Mouse (Mus musculus) neural tube, embryonic 11.5 days (tissue): ENCODE measurements at regions not wholly inside any gene's neighbourhood (a gene's known extent, or its start where the extent isn't known, plus 50 kb on each side); places are given as distances from the start of the nearest gene placed in this dataset.
"Not testable (repeated sequence)": the region's sequence is repeated elsewhere in the genome, so short reads cannot be mapped to it uniquely, and the experiment has no call there.

Experiments
- ATAC-seq: fragments of 200-750 bp; cut with Nextera tagmentation; 2 replicates; pipeline ENCODE4 v1.8.0; 2017; ENCODE audit warnings: moderate number of reproducible peaks, mild to moderate bottlenecking, moderate TSS enrichment, moderate library complexity; ENCODE audit not compliant: insufficient read depth, low FRiP score, low TSS enrichment
- DNase-seq: peaks from one replicate; pipeline ENCODE4 v3.0.0-alpha.2; 2015; ENCODE audit warnings: low spot score
- H3K27ac ChIP-seq: fragments of 300-500 bp; sonication (generic); 2 replicates; pipeline ENCODE4 v1.5.1; 2014; ENCODE audit warnings: low read depth, mild to moderate bottlenecking, low read length
- H3K27me3 ChIP-seq: fragments of 300-500 bp; sonication (generic); 2 replicates; pipeline ENCODE4 v1.6.1; 2014; ENCODE audit warnings: mild to moderate bottlenecking, low read length, mixed read lengths; ENCODE audit not compliant: control insufficient read depth, insufficient read depth
- H3K36me3 ChIP-seq: fragments of 300-500 bp; sonication (generic); 2 replicates; pipeline ENCODE4 v1.6.1; 2014; ENCODE audit warnings: mild to moderate bottlenecking, low read length, moderate library complexity, mixed read lengths; ENCODE audit not compliant: control insufficient read depth, insufficient read depth
- H3K4me1 ChIP-seq: fragments of 300-500 bp; sonication (generic); 2 replicates; pipeline ENCODE4 v1.6.1; 2014; ENCODE audit warnings: low read length, mixed read lengths; ENCODE audit not compliant: control insufficient read depth, insufficient read depth
- H3K4me2 ChIP-seq: fragments of 300-500 bp; sonication (generic); 2 replicates; pipeline ENCODE4 v1.6.1; 2014; ENCODE audit warnings: low read depth, mild to moderate bottlenecking, moderate library complexity
- H3K4me3 ChIP-seq: fragments of 300-500 bp; sonication (generic); 2 replicates; pipeline ENCODE4 v1.5.1; 2014; ENCODE audit warnings: low read depth, low read length
- H3K9ac ChIP-seq: fragments of 300-500 bp; sonication (generic); 2 replicates; pipeline ENCODE4 v1.6.1; 2014; ENCODE audit warnings: mild to moderate bottlenecking, low read length
- H3K9me3 ChIP-seq: fragments of 300-500 bp; sonication (generic); 2 replicates; pipeline ENCODE4 v1.6.1; 2016; ENCODE audit warnings: low read length; ENCODE audit not compliant: control insufficient read depth
- WGBS: fragments of 180-500 bp; shearing (Covaris S2); extraction: QIAGEN DNeasy Blood & Tissue Kit; methylation state at CpG from one replicate; pipeline ENCODE4 v1.1.7; 2014; 5-methylcytosine and 5-hydroxymethylcytosine counted together

DNA sequence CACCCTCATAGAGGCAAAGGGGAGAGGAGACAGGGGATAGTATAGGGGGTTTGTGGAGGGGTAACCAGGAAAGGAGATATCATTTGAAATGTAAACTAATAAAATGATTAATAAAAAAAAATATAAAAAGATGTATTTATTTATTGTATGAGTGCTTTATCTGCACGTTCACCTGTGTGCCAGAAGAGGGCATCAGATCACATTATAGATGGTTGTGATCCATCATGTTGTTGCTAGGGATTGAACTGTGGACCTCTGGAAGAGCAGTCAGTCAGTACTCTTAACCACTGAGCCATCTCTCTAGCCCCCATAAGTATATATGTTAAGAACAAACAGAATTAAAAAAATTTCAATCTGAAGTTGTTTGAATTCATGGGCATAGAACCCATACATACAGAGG, 69.4 kb upstream of the Max start:
- no peak for DNase-seq
- Histone ChIP-seq H3K27ac (no peak overlapping the region), H3K27me3 (no peaks in the 10 kb centered on the region), H3K36me3 (no peaks in the 10 kb centered on the region), H3K4me2 (no peak overlapping the region), H3K9ac (no peak overlapping the region), H3K4me3 (no peak overlapping the region), H3K9me3 (no peaks in the 10 kb centered on the region), H3K4me1 (no peaks in the 10 kb centered on the region)
- no peak for ATAC-seq
- WGBS: 78% methylated on average over 1 of the region's 1 CpGs

DNA sequence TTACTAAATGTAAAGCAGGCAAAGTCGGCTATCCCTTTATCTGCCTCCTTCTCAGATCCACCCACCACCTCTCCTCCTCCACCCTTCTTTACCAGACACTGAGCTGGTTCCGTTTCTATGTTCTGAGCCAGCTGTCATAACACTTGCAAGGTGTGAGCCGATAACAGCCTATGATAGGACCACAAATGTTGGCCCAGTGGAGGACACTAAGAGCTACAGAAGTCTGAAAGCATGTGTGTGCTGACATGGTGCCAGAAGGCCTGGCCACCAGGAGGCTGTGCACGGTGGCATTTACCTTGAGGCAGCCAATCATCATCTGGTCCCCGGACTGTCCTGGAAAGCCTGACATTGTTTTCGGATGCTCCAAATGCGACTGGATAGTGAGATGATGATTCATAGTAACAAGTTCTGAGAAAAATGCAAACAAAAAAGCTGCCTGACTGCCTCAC, 63.5 kb upstream of the Max start:
- no peak overlapping the region for H3K27ac ChIP-seq
- no peak overlapping the region for H3K9ac ChIP-seq
- H3K9me3 ChIP-seq: no peaks in the 10 kb centered on the region
- no peaks in the 10 kb centered on the region for H3K4me1 ChIP-seq
- no peak overlapping the region for H3K4me2 ChIP-seq
- no peak overlapping the region for H3K4me3 ChIP-seq
- DNase-seq (no peak), ATAC-seq (no peak)
- no peaks in the 10 kb centered on the region for H3K36me3 ChIP-seq
- WGBS: 75% methylated on average over 7 of the region's 7 CpGs
- no peaks in the 10 kb centered on the region for H3K27me3 ChIP-seq

DNA sequence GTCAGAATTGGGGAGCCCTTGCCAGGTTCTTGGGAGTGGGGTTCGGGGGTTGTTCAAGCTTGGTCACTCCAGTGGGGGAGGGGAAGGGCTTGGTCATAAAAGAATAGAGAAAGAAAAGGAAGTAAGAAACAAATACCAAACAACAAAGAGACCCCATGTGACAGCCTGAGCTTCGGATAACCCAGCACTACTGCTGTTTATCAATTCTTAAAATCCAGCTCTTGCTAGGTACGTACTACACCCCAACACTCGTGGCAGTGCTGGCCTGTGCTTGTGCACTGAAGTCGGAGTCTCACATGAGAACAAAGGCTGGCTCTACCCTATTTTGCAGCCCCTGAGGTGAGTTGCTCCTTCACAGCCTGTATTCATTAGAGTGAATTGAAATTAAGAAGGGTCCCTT, 60.5 kb upstream of the Max start:
- H3K4me3 ChIP-seq: no peak overlapping the region
- H3K4me1 ChIP-seq: no peaks in the 10 kb centered on the region
- H3K27me3 ChIP-seq: no peaks in the 10 kb centered on the region
- DNase-seq (no peak), ATAC-seq (no peak)
- no peak overlapping the region for H3K27ac ChIP-seq
- H3K4me2 ChIP-seq: no peak overlapping the region
- no peaks in the 10 kb centered on the region for H3K9me3 ChIP-seq
- WGBS: 50% methylated on average over 5 of the region's 5 CpGs
- H3K9ac ChIP-seq: no peak overlapping the region
- no peaks in the 10 kb centered on the region for H3K36me3 ChIP-seq

DNA sequence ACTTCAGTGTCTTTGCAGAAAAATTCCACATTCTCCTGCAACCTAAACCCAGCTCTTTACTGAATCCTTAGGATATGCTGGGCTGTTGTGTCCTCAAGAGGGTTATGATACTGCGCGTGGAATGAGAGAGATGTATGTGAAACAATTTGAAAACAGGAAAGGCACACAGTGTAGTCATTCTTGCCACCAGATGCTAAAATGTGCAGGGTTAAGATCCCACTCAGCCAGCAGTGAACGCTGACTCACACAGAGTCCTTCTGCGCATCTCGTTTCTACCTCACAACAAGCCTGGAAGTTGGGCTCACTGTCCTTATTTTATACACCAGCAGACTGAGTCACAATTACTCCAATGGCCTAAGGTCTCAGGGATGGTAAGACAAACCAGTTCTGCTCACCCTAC, 59.9 kb upstream of the Max start:
- no peak for ATAC-seq
- no peak overlapping the region for H3K4me3 ChIP-seq
- 82% methylated on average over 5 of the region's 5 CpGs for WGBS
- H3K27me3 ChIP-seq: no peaks in the 10 kb centered on the region
- H3K27ac ChIP-seq: no peak overlapping the region
- H3K9ac ChIP-seq: no peak overlapping the region
- H3K4me2 ChIP-seq: no peak overlapping the region
- H3K4me1 ChIP-seq: no peaks in the 10 kb centered on the region
- H3K9me3 ChIP-seq: no peaks in the 10 kb centered on the region
- no peaks in the 10 kb centered on the region for H3K36me3 ChIP-seq
- DNase-seq: no peak

DNA sequence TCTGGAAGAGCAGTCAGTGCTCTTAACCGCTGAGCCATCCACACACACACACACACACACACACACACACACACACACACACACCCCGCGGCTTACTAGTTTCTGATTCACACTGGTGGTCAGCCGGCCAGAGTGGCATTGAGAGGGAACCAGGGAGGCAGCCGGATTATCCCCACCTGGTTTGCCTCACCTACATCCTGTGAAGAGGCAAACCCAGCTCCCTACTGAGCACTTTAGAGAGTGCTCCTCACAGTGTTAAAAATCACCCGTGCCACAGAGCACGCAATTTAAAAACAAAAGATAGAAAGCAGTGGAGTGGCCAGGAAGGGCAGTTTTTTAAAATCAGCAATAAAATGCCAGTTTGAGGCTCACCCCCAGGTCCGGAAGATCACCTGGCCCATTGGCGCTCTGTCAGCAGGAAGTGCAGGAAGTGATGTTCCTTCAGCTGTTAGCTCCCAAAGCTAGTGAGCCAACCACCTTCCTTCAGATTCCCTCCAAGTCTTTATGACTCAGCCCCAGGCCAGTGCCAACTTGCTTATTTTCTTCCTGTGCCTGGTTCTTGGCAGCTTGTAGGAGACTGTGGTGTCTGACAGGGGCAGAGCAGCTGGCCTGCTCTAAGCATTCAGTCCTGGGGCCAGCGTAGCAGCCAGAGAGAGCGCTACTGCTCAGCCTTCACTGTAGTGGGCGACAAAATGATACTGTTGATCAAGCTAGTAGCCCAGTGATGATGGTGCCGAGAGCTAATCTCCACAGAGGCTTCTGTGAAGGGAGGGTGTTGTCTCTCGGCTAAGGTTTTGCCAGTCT, 57.9 kb upstream of the Max start:
- ATAC-seq (no peak), DNase-seq (no peak)
- H3K4me2 ChIP-seq: no peak overlapping the region
- no peaks in the 10 kb centered on the region for H3K9me3 ChIP-seq
- no peak overlapping the region for H3K4me3 ChIP-seq
- H3K4me1 ChIP-seq: no peaks in the 10 kb centered on the region
- H3K27me3 ChIP-seq: no peaks in the 10 kb centered on the region
- 71% methylated on average over 14 of the region's 14 CpGs for WGBS
- no peaks in the 10 kb centered on the region for H3K36me3 ChIP-seq
- no peak overlapping the region for H3K9ac ChIP-seq
- H3K27ac ChIP-seq: no peak overlapping the region

DNA sequence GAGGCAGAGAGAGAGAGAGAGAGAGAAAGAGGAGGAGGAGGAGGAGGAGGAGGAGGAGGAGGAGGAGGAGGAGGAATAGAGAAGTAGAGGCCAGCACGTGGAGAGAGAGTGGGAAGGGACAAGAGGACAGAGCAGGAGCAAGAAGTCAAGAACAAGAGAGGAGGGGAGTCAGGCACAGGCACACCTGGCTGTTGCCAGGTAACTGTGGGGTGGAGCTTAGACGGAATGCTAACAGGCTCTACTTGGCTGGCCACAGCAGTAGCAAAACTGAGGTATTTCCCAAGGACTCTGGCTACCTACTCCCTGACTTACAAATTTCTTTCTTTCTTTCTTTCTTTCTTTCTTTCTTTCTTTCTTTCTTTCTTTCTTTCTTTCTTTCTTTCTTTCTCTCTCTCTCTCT, 57.1 kb upstream of the Max start:
- H3K36me3 ChIP-seq, H3K27me3 ChIP-seq, DNase-seq, ATAC-seq, H3K27ac ChIP-seq, H3K9me3 ChIP-seq, H3K4me2 ChIP-seq, H3K4me1 ChIP-seq, H3K4me3 ChIP-seq, H3K9ac ChIP-seq: not testable (repeated sequence)
- WGBS: 29% methylated on average over 2 of the region's 2 CpGs

DNA sequence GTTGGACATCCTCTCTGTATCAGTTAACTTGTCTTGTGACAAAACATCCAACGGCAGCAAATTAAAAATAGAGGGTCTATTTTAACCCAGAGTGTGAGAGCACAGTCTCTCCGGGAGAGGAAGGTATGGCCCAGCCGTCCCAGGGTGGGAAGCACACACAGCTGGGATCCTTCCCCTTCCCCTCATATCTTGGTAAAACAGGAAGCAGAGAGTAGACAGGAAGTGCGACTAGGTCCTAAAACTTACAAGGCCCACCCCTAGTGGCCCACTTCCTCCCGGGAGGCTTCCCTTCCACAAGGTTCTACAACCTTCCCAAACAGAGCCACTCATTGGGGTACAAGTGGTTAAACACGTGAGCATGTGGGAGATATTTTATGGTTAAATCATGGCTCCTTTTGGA, 56.4 kb upstream of the Max start:
- ATAC-seq (no peak), DNase-seq (no peak)
- H3K4me1 ChIP-seq: no peaks in the 10 kb centered on the region
- H3K4me2 ChIP-seq: no peak overlapping the region
- H3K9ac ChIP-seq: no peak overlapping the region
- no peaks in the 10 kb centered on the region for H3K27me3 ChIP-seq
- H3K9me3 ChIP-seq: no peaks in the 10 kb centered on the region
- no peak overlapping the region for H3K4me3 ChIP-seq
- 80% methylated on average over 6 of the region's 6 CpGs for WGBS
- no peak overlapping the region for H3K27ac ChIP-seq
- H3K36me3 ChIP-seq: no peaks in the 10 kb centered on the region

DNA sequence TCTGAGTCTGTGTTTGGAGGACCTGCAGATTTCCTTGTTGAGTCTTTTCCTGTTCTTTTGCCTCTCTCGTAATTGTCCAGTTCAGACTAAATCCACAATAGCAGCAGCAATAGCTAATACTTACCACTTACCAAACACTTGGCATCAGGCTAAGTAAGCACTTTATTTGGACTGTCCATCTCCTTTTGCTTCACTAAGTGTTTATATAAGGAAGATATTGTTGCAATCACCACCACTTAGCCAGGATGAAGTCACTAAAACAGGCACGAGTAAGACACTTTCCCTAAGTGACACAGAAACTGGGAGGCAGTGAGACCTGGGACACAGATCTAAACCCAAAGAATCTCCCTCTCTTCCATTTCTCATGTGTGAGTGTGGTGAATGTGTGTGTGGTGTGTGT, 52.9 kb upstream of the Max start:
- WGBS: 92% methylated on average over 2 of the region's 2 CpGs
- Histone ChIP-seq H3K4me3 (no peak overlapping the region), H3K4me1 (no peaks in the 10 kb centered on the region), H3K27me3 (no peaks in the 10 kb centered on the region), H3K9ac (no peak overlapping the region), H3K4me2 (no peak overlapping the region), H3K36me3 (no peaks in the 10 kb centered on the region), H3K27ac (no peak overlapping the region), H3K9me3 (no peaks in the 10 kb centered on the region)
- ATAC-seq (no peak), DNase-seq (no peak)
